Mouse (Mus musculus): Measurements from ENCODE around the gene Dgkq. TPM values are rescaled to one million over a fixed set of nuclear protein-coding genes. Genes with fewer than 3 reads are reported as not detected.

Dgkq gene
- polyA plus RNA-seq (2016; fragmentation: Nextera tagmentation; extraction: Ambion mirVana) = 10.6 and 13.4 TPM in 2 replicates

- Histone ChIP-seq H3K4me1 (peaks cover 16% of the 10 kb centered on the region), H3K27ac (peak within 1 kb of the TSS; percentile 92), H3K9me3 (replicated peaks) (no peaks in the 10 kb centered on the region), H3K27me3 (ENCODE audit: low read depth, poor library complexity, severe bottlenecking) (0 out of 2 replicates have a peak, but pooled peaks cover 8% of the 10 kb centered on the region), H3K36me3 (peaks cover 24% of the 10 kb centered on the region), H3K4me3 (peak within 1 kb of the TSS; percentile 65)
- DNase-seq (ENCODE audit: low spot score) = peak; percentile 90
- whole genome bisulfite sequencing = 7% methylated on average over 43 of the region's 43 CpGs
Measured at GRCm38 (mm10) chr5:108668977-108669936, at the start of gene Dgkq. Gene Dgkq (minus strand): TSS chr5:108669672.

GRCm38 (mm10) chr5:108718051-108718450, 48.6 kb upstream of the Dgkq start:
- Histone ChIP-seq H3K27ac (peak overlapping the region; percentile 64), H3K36me3 (no peaks in the 10 kb centered on the region), H3K27me3 (ENCODE audit: low read depth, poor library complexity, severe bottlenecking) (no peaks in the 10 kb centered on the region), H3K4me3 (no peak overlapping the region), H3K4me1 (peaks cover 31% of the 10 kb centered on the region), H3K9me3 (replicated peaks) (no peaks in the 10 kb centered on the region)
- no peak for DNase-seq (ENCODE audit: low spot score)
- WGBS = 44% methylated on average over 4 of the region's 4 CpGs

GRCm38 (mm10) chr5:108715974-108716373, 46.5 kb upstream of the Dgkq start:
- Histone ChIP-seq H3K4me1 (peaks cover 31% of the 10 kb centered on the region), H3K9me3 (replicated peaks) (no peaks in the 10 kb centered on the region), H3K36me3 (no peaks in the 10 kb centered on the region), H3K27me3 (ENCODE audit: low read depth, poor library complexity, severe bottlenecking) (no peaks in the 10 kb centered on the region), H3K27ac (no peak overlapping the region), H3K4me3 (no peak overlapping the region)
- no peak for DNase-seq (ENCODE audit: low spot score)
- 90% methylated on average over 1 of the region's 1 CpGs for WGBS

GRCm38 (mm10) chr5:108714149-108714548, 44.7 kb upstream of the Dgkq start:
- peak overlapping the region; percentile 58 for H3K27ac ChIP-seq
- 70% methylated on average over 6 of the region's 6 CpGs for WGBS
- DNase-seq (ENCODE audit: low spot score) = no peak

GRCm38 (mm10) chr5:108713691-108714090, 44.2 kb upstream of the Dgkq start:
- Histone ChIP-seq H3K27ac (peak overlapping the region; percentile 58), H3K4me1 (peaks cover 34% of the 10 kb centered on the region), H3K4me3 (no peak overlapping the region), H3K9me3 (replicated peaks) (no peaks in the 10 kb centered on the region), H3K27me3 (ENCODE audit: low read depth, poor library complexity, severe bottlenecking) (no peaks in the 10 kb centered on the region), H3K36me3 (peaks cover 4% of the 10 kb centered on the region)
- no peak for DNase-seq (ENCODE audit: low spot score)

More at GRCm38 (mm10) chr5:108714149-108714548, 44.7 kb upstream of the Dgkq start:
- Histone ChIP-seq H3K27me3 (ENCODE audit: low read depth, poor library complexity, severe bottlenecking) (no peaks in the 10 kb centered on the region), H3K9me3 (replicated peaks) (no peaks in the 10 kb centered on the region), H3K36me3 (no peaks in the 10 kb centered on the region), H3K4me3 (no peak overlapping the region), H3K4me1 (peaks cover 31% of the 10 kb centered on the region)

- Histone ChIP-seq H3K27ac (no peak overlapping the region), H3K4me1 (peaks cover 28% of the 10 kb centered on the region), H3K27me3 (ENCODE audit: low read depth, poor library complexity, severe bottlenecking) (no peaks in the 10 kb centered on the region), H3K9me3 (replicated peaks) (no peaks in the 10 kb centered on the region), H3K4me3 (no peak overlapping the region), H3K36me3 (peaks cover 10% of the 10 kb centered on the region)
- DNase-seq (ENCODE audit: low spot score) = no peak
- WGBS = 91% methylated on average over 2 of the region's 2 CpGs
Measured at GRCm38 (mm10) chr5:108713096-108713495, 43.6 kb upstream of the Dgkq start.

- H3K27me3 ChIP-seq (ENCODE audit: low read depth, poor library complexity, severe bottlenecking) = no peaks in the 10 kb centered on the region
- no peak overlapping the region for H3K27ac ChIP-seq
- H3K4me3 ChIP-seq = no peak overlapping the region
- H3K4me1 ChIP-seq = peaks cover 21% of the 10 kb centered on the region; the same call in 1 of the 2 replicates
- no peaks in the 10 kb centered on the region for H3K9me3 ChIP-seq (replicated peaks)
- H3K36me3 ChIP-seq = peaks cover 22% of the 10 kb centered on the region
- DNase-seq (ENCODE audit: low spot score) = no peak
- 83% methylated on average over 6 of the region's 6 CpGs for WGBS
Measured at GRCm38 (mm10) chr5:108711968-108712367, 42.5 kb upstream of the Dgkq start.

- no peak overlapping the region for H3K4me3 ChIP-seq
- H3K9me3 ChIP-seq (replicated peaks) = no peaks in the 10 kb centered on the region
- H3K4me1 ChIP-seq = peaks cover 13% of the 10 kb centered on the region; the same call in 1 of the 2 replicates
- peaks cover 50% of the 10 kb centered on the region for H3K36me3 ChIP-seq
- no peak for DNase-seq (ENCODE audit: low spot score)
- no peaks in the 10 kb centered on the region for H3K27me3 ChIP-seq (ENCODE audit: low read depth, poor library complexity, severe bottlenecking)
- 37% methylated on average over 6 of the region's 6 CpGs for WGBS
- no peak overlapping the region for H3K27ac ChIP-seq
Measured at GRCm38 (mm10) chr5:108708981-108709731, 39.7 kb upstream of the Dgkq start.

- no peaks in the 10 kb centered on the region for H3K27me3 ChIP-seq (ENCODE audit: low read depth, poor library complexity, severe bottlenecking)
- 91% methylated on average over 1 of the region's 1 CpGs for WGBS
Measured at GRCm38 (mm10) chr5:108708419-108708818, 38.9 kb upstream of the Dgkq start.

GRCm38 (mm10) chr5:108707758-108708157, 38.3 kb upstream of the Dgkq start:
- no peak overlapping the region for H3K27ac ChIP-seq
- H3K9me3 ChIP-seq (replicated peaks) = no peaks in the 10 kb centered on the region
- H3K27me3 ChIP-seq (ENCODE audit: low read depth, poor library complexity, severe bottlenecking) = no peaks in the 10 kb centered on the region
- 85% methylated on average over 2 of the region's 2 CpGs for WGBS
- no peak overlapping the region for H3K4me3 ChIP-seq
- H3K36me3 ChIP-seq = peaks cover 64% of the 10 kb centered on the region
- no peak for DNase-seq (ENCODE audit: low spot score)
- H3K4me1 ChIP-seq = peaks cover 19% of the 10 kb centered on the region

More at GRCm38 (mm10) chr5:108708419-108708818, 38.9 kb upstream of the Dgkq start:
- H3K9me3 ChIP-seq (replicated peaks) = no peaks in the 10 kb centered on the region
- no peak overlapping the region for H3K27ac ChIP-seq
- H3K4me3 ChIP-seq = no peak overlapping the region
- peaks cover 57% of the 10 kb centered on the region for H3K36me3 ChIP-seq
- no peak for DNase-seq (ENCODE audit: low spot score)
- H3K4me1 ChIP-seq = peaks cover 15% of the 10 kb centered on the region

GRCm38 (mm10) chr5:108703754-108704626, 34.5 kb upstream of the Dgkq start:
- no peaks in the 10 kb centered on the region for H3K9me3 ChIP-seq (replicated peaks)
- H3K36me3 ChIP-seq = peaks cover 87% of the 10 kb centered on the region
- no peak for DNase-seq (ENCODE audit: low spot score)
- H3K4me1 ChIP-seq = peaks cover 45% of the 10 kb centered on the region
- 76% methylated on average over 12 of the region's 12 CpGs for WGBS
- H3K27me3 ChIP-seq (ENCODE audit: low read depth, poor library complexity, severe bottlenecking) = no peaks in the 10 kb centered on the region
- H3K27ac ChIP-seq = 0 out of 2 replicates have a peak overlapping the region, but pooled peaks have one; percentile 19
- H3K4me3 ChIP-seq = no peak overlapping the region

All from limb, embryonic 10.5 days (tissue).